Mouse (Mus musculus): Measurements from ENCODE around the gene Ap1m2.

DNA sequence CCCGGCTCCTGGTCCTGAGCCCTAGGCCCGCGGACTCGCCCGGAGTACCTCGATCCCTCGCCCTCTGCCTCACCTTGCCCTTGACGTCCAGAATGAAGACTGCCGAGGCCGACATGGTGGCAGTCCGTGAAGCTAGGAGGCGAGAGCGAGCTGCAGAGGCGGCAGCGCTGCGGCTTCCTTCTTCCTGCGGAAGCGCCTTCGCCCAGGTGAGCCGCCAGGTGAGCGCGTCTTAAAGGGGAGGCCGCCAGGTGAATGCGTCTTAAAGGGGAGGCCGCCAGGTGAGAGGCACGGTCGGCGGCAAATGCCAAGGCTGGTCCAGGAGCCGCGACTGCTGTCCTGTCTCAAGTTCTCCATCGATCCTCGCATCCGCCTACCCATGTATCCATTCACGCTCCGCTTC is at the start of gene Ap1m2:
- no peak for TF ChIP-seq CTCF (IDR thresholded peaks at IDR 0.05; ENCODE audit: control insufficient read depth, insufficient read depth, insufficient read length)
- TF ChIP-seq CEBPB (IDR thresholded peaks at IDR 0.05; ENCODE audit: low read depth) = no peak
